Mouse (Mus musculus) neural tube, embryonic 15.5 days (tissue): ENCODE data around the gene Apoc4. TPM values are rescaled to one million over a fixed set of nuclear protein-coding genes. Genes with fewer than 3 reads are reported as not detected.
"Not testable (repeated sequence)": the region's sequence is repeated elsewhere in the genome, so short reads cannot be mapped to it uniquely, and the experiment has no call there.

Experiments
- ATAC-seq: fragments of 200-750 bp; cut with Nextera tagmentation; 2 replicates; pipeline ENCODE4 v1.8.0; 2017; ENCODE audit warnings: mild to moderate bottlenecking, moderate TSS enrichment, moderate library complexity; ENCODE audit not compliant: low FRiP score
- H3K27ac ChIP-seq: fragments of 300-500 bp; sonication (generic); replicated peaks from 2 replicates; pipeline ENCODE4 v1.5.1; 2015; ENCODE audit warnings: mild to moderate bottlenecking, inconsistent platforms
- H3K27me3 ChIP-seq: fragments of 300-500 bp; sonication (generic); replicated peaks from 2 replicates; pipeline ENCODE4 v1.6.1; 2015; ENCODE audit warnings: inconsistent platforms
- H3K36me3 ChIP-seq: fragments of 300-500 bp; sonication (generic); 2 replicates; pipeline ENCODE4 v1.6.1; 2015; ENCODE audit warnings: inconsistent platforms
- H3K4me1 ChIP-seq: fragments of 300-500 bp; sonication (generic); 2 replicates; pipeline ENCODE4 v1.6.1; 2015; ENCODE audit warnings: inconsistent platforms
- H3K4me2 ChIP-seq: fragments of 300-500 bp; sonication (generic); 2 replicates; pipeline ENCODE4 v1.6.1; 2015; ENCODE audit warnings: inconsistent platforms, mild to moderate bottlenecking, moderate library complexity
- H3K4me3 ChIP-seq: fragments of 300-500 bp; sonication (generic); replicated peaks from 2 replicates; pipeline ENCODE4 v1.5.1; 2015; ENCODE audit warnings: mild to moderate bottlenecking, inconsistent platforms
- H3K9ac ChIP-seq: fragments of 300-500 bp; sonication (generic); replicated peaks from 2 replicates; pipeline ENCODE4 v1.6.1; 2015; ENCODE audit warnings: mild to moderate bottlenecking, inconsistent platforms
- H3K9me3 ChIP-seq: fragments of 300-500 bp; sonication (generic); replicated peaks from 2 replicates; pipeline ENCODE4 v1.6.1; 2016; ENCODE audit warnings: inconsistent platforms
- WGBS: fragments of 180-500 bp; shearing (Covaris S2); methylation state at CpG from one replicate; pipeline ENCODE4 v1.1.7; 2015; ENCODE audit warnings: mixed read lengths; 5-methylcytosine and 5-hydroxymethylcytosine counted together
- polyA plus RNA-seq: library from polyadenylated mRNA; unstranded; fragments of >200 nt; fragmentation: Nextera tagmentation; extraction: Ambion mirVana; gene quantifications from 2 replicates; pipeline ENCODE4 v1.2.1, GENCODE M21; 2015

Gene Apoc4
- polyA plus RNA-seq, 1 experiment from 2014 or later, result 0.38 TPM

- H3K27ac ChIP-seq, result no peak overlapping the region
- no peak for ATAC-seq
- WGBS, result 93% methylated on average over 10 of the region's 10 CpGs
Measured at GRCm38 (mm10) chr7:19688101-19688500, 6.8 kb upstream of the Apoc4 start.

GRCm38 (mm10) chr7:19686927-19687583 lies 5.8 kb upstream of the Apoc4 start:
- H3K9ac ChIP-seq, H3K9me3 ChIP-seq, H3K4me2 ChIP-seq, H3K4me1 ChIP-seq, H3K4me3 ChIP-seq, H3K27ac ChIP-seq, H3K36me3 ChIP-seq, H3K27me3 ChIP-seq, ATAC-seq: not testable (repeated sequence)
- WGBS, result 83% methylated on average over 8 of the region's 8 CpGs

More at GRCm38 (mm10) chr7:19688101-19688500, 6.8 kb upstream of the Apoc4 start:
- Histone ChIP-seq H3K36me3 (no peaks in the 10 kb centered on the region), H3K9ac (no peak overlapping the region), H3K9me3 (no peaks in the 10 kb centered on the region), H3K4me2 (no peak overlapping the region), H3K4me1 (peaks cover 2% of the 10 kb centered on the region; the same call in 1 of the 2 replicates), H3K27me3 (no peaks in the 10 kb centered on the region), H3K4me3 (no peak overlapping the region)

- 91% methylated on average over 6 of the region's 6 CpGs for WGBS
- Histone ChIP-seq H3K9me3 (no peaks in the 10 kb centered on the region), H3K4me1 (no peaks in the 10 kb centered on the region), H3K4me2 (no peak overlapping the region), H3K27me3 (no peaks in the 10 kb centered on the region), H3K4me3 (no peak overlapping the region), H3K9ac (no peak overlapping the region), H3K27ac (no peak overlapping the region), H3K36me3 (no peaks in the 10 kb centered on the region)
- no peak for ATAC-seq
Measured at GRCm38 (mm10) chr7:19686521-19686920, 5.2 kb upstream of the Apoc4 start.

- ATAC-seq, result no peak
- H3K9me3 ChIP-seq, result no peaks in the 10 kb centered on the region
- H3K36me3 ChIP-seq, result no peaks in the 10 kb centered on the region
- no peak overlapping the region for H3K9ac ChIP-seq
- H3K27me3 ChIP-seq, result no peaks in the 10 kb centered on the region
- H3K4me3 ChIP-seq, result no peak overlapping the region
- no peaks in the 10 kb centered on the region for H3K4me1 ChIP-seq
- WGBS, result 79% methylated on average over 4 of the region's 4 CpGs
- H3K27ac ChIP-seq, result no peak overlapping the region
- H3K4me2 ChIP-seq, result no peak overlapping the region
Measured at GRCm38 (mm10) chr7:19685374-19685773, 4.1 kb upstream of the Apoc4 start.

GRCm38 (mm10) chr7:19683771-19684201 lies 2.5 kb upstream of the Apoc4 start:
- H3K9ac ChIP-seq, result no peak overlapping the region
- no peaks in the 10 kb centered on the region for H3K4me1 ChIP-seq
- H3K9me3 ChIP-seq, result no peaks in the 10 kb centered on the region
- no peak for ATAC-seq
- no peak overlapping the region for H3K4me3 ChIP-seq
- no peak overlapping the region for H3K4me2 ChIP-seq
- no peaks in the 10 kb centered on the region for H3K36me3 ChIP-seq
- H3K27me3 ChIP-seq, result no peaks in the 10 kb centered on the region
- 92% methylated on average over 6 of the region's 6 CpGs for WGBS
- no peak overlapping the region for H3K27ac ChIP-seq

GRCm38 (mm10) chr7:19682979-19683378 lies 1.7 kb upstream of the Apoc4 start:
- WGBS, result 80% methylated on average over 3 of the region's 3 CpGs
- Histone ChIP-seq H3K36me3 (no peaks in the 10 kb centered on the region), H3K27ac (no peak overlapping the region)

GRCm38 (mm10) chr7:19680702-19681101 lies 577 bp downstream of the Apoc4 start:
- 83% methylated on average over 2 of the region's 2 CpGs for WGBS

More at GRCm38 (mm10) chr7:19682979-19683378, 1.7 kb upstream of the Apoc4 start:
- no peak overlapping the region for H3K4me2 ChIP-seq
- H3K9ac ChIP-seq, result no peak overlapping the region
- H3K27me3 ChIP-seq, result no peaks in the 10 kb centered on the region
- H3K4me3 ChIP-seq, result no peak overlapping the region
- ATAC-seq, result no peak
- H3K4me1 ChIP-seq, result no peaks in the 10 kb centered on the region
- H3K9me3 ChIP-seq, result no peaks in the 10 kb centered on the region

GRCm38 (mm10) chr7:19678901-19679300 lies 2.4 kb downstream of the Apoc4 start:
- Histone ChIP-seq H3K9ac (no peak overlapping the region), H3K4me3 (no peak overlapping the region), H3K27me3 (no peaks in the 10 kb centered on the region), H3K4me2 (no peak overlapping the region), H3K4me1 (no peaks in the 10 kb centered on the region), H3K9me3 (no peaks in the 10 kb centered on the region), H3K36me3 (no peaks in the 10 kb centered on the region), H3K27ac (no peak overlapping the region)
- no peak for ATAC-seq
- WGBS, result 93% methylated on average over 3 of the region's 3 CpGs

More at GRCm38 (mm10) chr7:19680702-19681101, 577 bp downstream of the Apoc4 start:
- Histone ChIP-seq H3K9ac (no peak overlapping the region), H3K27me3 (no peaks in the 10 kb centered on the region), H3K36me3 (no peaks in the 10 kb centered on the region), H3K4me1 (no peaks in the 10 kb centered on the region), H3K4me2 (no peak overlapping the region), H3K4me3 (no peak overlapping the region), H3K9me3 (no peaks in the 10 kb centered on the region), H3K27ac (no peak overlapping the region)
- no peak for ATAC-seq

- Histone ChIP-seq H3K36me3 (no peaks in the 10 kb centered on the region), H3K4me3 (no peak within 1 kb of the TSS), H3K4me1 (no peaks in the 10 kb centered on the region), H3K9me3 (no peaks in the 10 kb centered on the region), H3K4me2 (no peak within 1 kb of the TSS), H3K27ac (no peak within 1 kb of the TSS), H3K27me3 (no peaks in the 10 kb centered on the region), H3K9ac (no peak within 1 kb of the TSS)
- WGBS, result 81% methylated on average over 8 of the region's 8 CpGs
- ATAC-seq, result no peak
Measured at GRCm38 (mm10) chr7:19677872-19678271, 3.4 kb downstream of the Apoc4 start, which contains the start of gene Apoc2. TSS of gene Apoc2 (minus strand) at chr7:19677941.

GRCm38 (mm10) chr7:19676662-19677061 lies 4.6 kb downstream of the Apoc4 start:
- Histone ChIP-seq H3K4me2 (no peak overlapping the region), H3K4me1 (no peaks in the 10 kb centered on the region), H3K36me3 (no peaks in the 10 kb centered on the region), H3K27ac (no peak overlapping the region), H3K27me3 (no peaks in the 10 kb centered on the region), H3K9me3 (no peaks in the 10 kb centered on the region), H3K9ac (no peak overlapping the region), H3K4me3 (no peak overlapping the region)
- 70% methylated on average over 1 of the region's 1 CpGs for WGBS
- ATAC-seq, result no peak

GRCm38 (mm10) chr7:19675824-19676223 lies 5.5 kb downstream of the Apoc4 start:
- ATAC-seq, result no peak

GRCm38 (mm10) chr7:19673083-19673699 lies 8.1 kb downstream of the Apoc4 start:
- H3K27ac ChIP-seq, result no peak overlapping the region
- no peaks in the 10 kb centered on the region for H3K36me3 ChIP-seq
- no peaks in the 10 kb centered on the region for H3K27me3 ChIP-seq
- WGBS, result 72% methylated on average over 14 of the region's 14 CpGs
- no peaks in the 10 kb centered on the region for H3K9me3 ChIP-seq
- no peak for ATAC-seq
- no peak overlapping the region for H3K4me3 ChIP-seq
- peaks cover 6% of the 10 kb centered on the region for H3K4me1 ChIP-seq
- H3K4me2 ChIP-seq, result no peak overlapping the region
- no peak overlapping the region for H3K9ac ChIP-seq

More at GRCm38 (mm10) chr7:19675824-19676223, 5.5 kb downstream of the Apoc4 start:
- WGBS, result 86% methylated on average over 10 of the region's 10 CpGs
- Histone ChIP-seq H3K9me3 (no peaks in the 10 kb centered on the region), H3K27ac (no peak overlapping the region), H3K4me2 (no peak overlapping the region), H3K4me3 (no peak overlapping the region), H3K27me3 (no peaks in the 10 kb centered on the region), H3K4me1 (no peaks in the 10 kb centered on the region), H3K36me3 (no peaks in the 10 kb centered on the region), H3K9ac (no peak overlapping the region)
